Mouse (Mus musculus): ENCODE measurements around the gene Trex1. TPM values are rescaled to one million over a fixed set of nuclear protein-coding genes. Genes with fewer than 3 reads are reported as not detected.

Trex1 gene
- total RNA-seq (2021), result 10 to 100 TPM; 11.7 to 15.3 TPM
- long read RNA-seq, experiment 1, partial matches to known transcripts, result 0 of 3 reads
- long read RNA-seq, experiment 1, other reads (novel, unspliced or antisense), result 0 of 3 reads
- long read RNA-seq, experiment 2, partial matches to known transcripts, result 0 of 1 reads
- long read RNA-seq, experiment 2, other reads (novel, unspliced or antisense), result 0 of 1 reads

GRCm38 (mm10) chr9:109059136-109059903 lies at the start of gene Trex1:
Gene Trex1, minus strand, starts transcription at chr9:109059734.
- intact Hi-C loops (cut with DNase I), result loop anchor here (1.0 kb wide), 1 partner anchor 56 kb away; no protein-coding TSS in a partner anchor
- H3K27ac ChIP-seq, result peak within 1 kb of the TSS; percentile 87

GRCm38 (mm10) chr9:109107341-109107740 lies 47.8 kb upstream of the Trex1 start:
- no peak for DNase-seq (ENCODE audit: extremely low spot score in 1 of 2, low spot score in 2 of 2)
- intact Hi-C loops (cut with DNase I), result no loop called here
- no peak overlapping the region for H3K27ac ChIP-seq
- H3K4me3 ChIP-seq, result no peak overlapping the region
- no peak for TF ChIP-seq CTCF (IDR thresholded peaks at IDR 0.05)

More at GRCm38 (mm10) chr9:109059136-109059903, at the start of gene Trex1:
- TF ChIP-seq CTCF (IDR thresholded peaks at IDR 0.05), result peak; percentile 97
- H3K4me3 ChIP-seq, result peak within 1 kb of the TSS; percentile 35
- peak; percentile 84 to 86 for DNase-seq (ENCODE audit: extremely low spot score in 1 of 2, low spot score in 2 of 2)

GRCm38 (mm10) chr9:109105648-109106047 lies 46.1 kb upstream of the Trex1 start:
- no peak for TF ChIP-seq CTCF (IDR thresholded peaks at IDR 0.05)
- intact Hi-C loops (cut with DNase I), result no loop called here
- Histone ChIP-seq H3K4me3 (no peak overlapping the region), H3K27ac (no peak overlapping the region)
- no peak for DNase-seq (ENCODE audit: extremely low spot score in 1 of 2, low spot score in 2 of 2)

- TF ChIP-seq CTCF (IDR thresholded peaks at IDR 0.05), result no peak
- intact Hi-C loops (cut with DNase I), result no loop called here
- no peak overlapping the region for H3K27ac ChIP-seq
- H3K4me3 ChIP-seq, result no peak overlapping the region
- peak; percentile 30 to 45 for DNase-seq (ENCODE audit: extremely low spot score in 1 of 2, low spot score in 2 of 2)
These were observed 45.5 kb upstream of the Trex1 start for GRCm38 (mm10) chr9:109105011-109105410.

GRCm38 (mm10) chr9:109104083-109104482 lies 44.5 kb upstream of the Trex1 start:
- no peak overlapping the region for H3K4me3 ChIP-seq
- DNase-seq (ENCODE audit: extremely low spot score in 1 of 2, low spot score in 2 of 2), result no peak
- no peak overlapping the region for H3K27ac ChIP-seq
- no peak for TF ChIP-seq CTCF (IDR thresholded peaks at IDR 0.05)
- intact Hi-C loops (cut with DNase I), result no loop called here

GRCm38 (mm10) chr9:109103250-109103649 lies 43.7 kb upstream of the Trex1 start:
- no peak overlapping the region for H3K27ac ChIP-seq
- no peak for DNase-seq (ENCODE audit: extremely low spot score in 1 of 2, low spot score in 2 of 2)
- no peak overlapping the region for H3K4me3 ChIP-seq
- TF ChIP-seq CTCF (IDR thresholded peaks at IDR 0.05), result no peak
- intact Hi-C loops (cut with DNase I), result no loop called here

- no peak for TF ChIP-seq CTCF (IDR thresholded peaks at IDR 0.05)
- intact Hi-C loops (cut with DNase I), result no loop called here
- no peak for DNase-seq (ENCODE audit: extremely low spot score in 1 of 2, low spot score in 2 of 2)
- Histone ChIP-seq H3K27ac (no peak overlapping the region), H3K4me3 (no peak overlapping the region)
These were observed 43.0 kb upstream of the Trex1 start for GRCm38 (mm10) chr9:109102541-109102940.

GRCm38 (mm10) chr9:109101933-109102445 lies 42.5 kb upstream of the Trex1 start:
- intact Hi-C loops (cut with DNase I), result no loop called here
- H3K4me3 ChIP-seq, result no peak overlapping the region
- no peak for TF ChIP-seq CTCF (IDR thresholded peaks at IDR 0.05)

GRCm38 (mm10) chr9:109100307-109100928 lies 40.9 kb upstream of the Trex1 start:
- Histone ChIP-seq H3K27ac (no peak overlapping the region), H3K4me3 (no peak overlapping the region)
- no peak for TF ChIP-seq CTCF (IDR thresholded peaks at IDR 0.05)
- no peak for DNase-seq (ENCODE audit: extremely low spot score in 1 of 2, low spot score in 2 of 2)
- intact Hi-C loops (cut with DNase I), result no loop called here

More at GRCm38 (mm10) chr9:109101933-109102445, 42.5 kb upstream of the Trex1 start:
- no peak for DNase-seq (ENCODE audit: extremely low spot score in 1 of 2, low spot score in 2 of 2)
- H3K27ac ChIP-seq, result no peak overlapping the region

GRCm38 (mm10) chr9:109098969-109099368 lies 39.4 kb upstream of the Trex1 start:
- DNase-seq (ENCODE audit: extremely low spot score in 1 of 2, low spot score in 2 of 2), result peak in 1 of 2 experiments; percentile 51
- intact Hi-C loops (cut with DNase I), result no loop called here
- Histone ChIP-seq H3K4me3 (no peak overlapping the region), H3K27ac (peak overlapping the region; percentile 58)
- no peak for TF ChIP-seq CTCF (IDR thresholded peaks at IDR 0.05)

- intact Hi-C loops (cut with DNase I), result no loop called here
- no peak for DNase-seq (ENCODE audit: extremely low spot score in 1 of 2, low spot score in 2 of 2)
- Histone ChIP-seq H3K4me3 (peak overlapping the region; percentile 16; the same call in 1 of the 2 replicates), H3K27ac (peak overlapping the region; percentile 58)
- TF ChIP-seq CTCF (IDR thresholded peaks at IDR 0.05), result no peak
These were observed 38.8 kb upstream of the Trex1 start for GRCm38 (mm10) chr9:109098366-109098765.

GRCm38 (mm10) chr9:109097831-109098230 lies 38.3 kb upstream of the Trex1 start:
- H3K4me3 ChIP-seq, result peak overlapping the region; percentile 16; the same call in 1 of the 2 replicates
- intact Hi-C loops (cut with DNase I), result no loop called here
- no peak for TF ChIP-seq CTCF (IDR thresholded peaks at IDR 0.05)
- DNase-seq (ENCODE audit: extremely low spot score in 1 of 2, low spot score in 2 of 2), result peak; percentile 36 to 71
- H3K27ac ChIP-seq, result peak overlapping the region; percentile 58
